Mouse (Mus musculus) spleen, adult 2 months (tissue): Measurements from ENCODE around the gene Glcci1.

ENCODE experiments used
- CTCF ChIP-seq: fragments of 200-500 bp; IDR thresholded peaks from 2 replicates; pipeline ENCODE4 v1.5.1; 2011; ENCODE audit warnings: mild to moderate bottlenecking, inconsistent platforms; ENCODE audit not compliant: insufficient read depth, insufficient read length, insufficient replicate concordance; ENCODE audit errors: extremely low read depth
- POLR2A ChIP-seq: fragments of 200-500 bp; IDR thresholded peaks from 2 replicates; pipeline ENCODE4 v1.6.1; 2011; ENCODE audit warnings: low read depth, low read length, inconsistent platforms

GRCm38 (mm10) chr6:8503953-8504352 is 5.4 kb upstream of the Glcci1 start:
- no peak for TF ChIP-seq CTCF
- no peak for TF ChIP-seq POLR2A
